Mouse (Mus musculus) spleen, embryonic (tissue): ENCODE measurements around the gene Neurog3.

Source experiments
- CTCF ChIA-PET: fragments of 350-600 bp; sonication (Branson Sonifier 250); formaldehyde crosslinking; loops from one replicate; lab custom pipeline; 2022; lab: Charles Lee

Gene Neurog3

GRCm38 (mm10) chr10:62137150-62137549 is 4.3 kb downstream of the Neurog3 start:
- CTCF ChIA-PET: no interaction called here

GRCm38 (mm10) chr10:62138040-62138439 is 5.2 kb downstream of the Neurog3 start:
- CTCF ChIA-PET: no interaction called here

GRCm38 (mm10) chr10:62143820-62144219 is 10.9 kb downstream of the Neurog3 start, which contains the start of gene Fam241b:
TSS of gene Fam241b (minus strand) at chr10:62143920.
- CTCF ChIA-PET: no interaction called here

GRCm38 (mm10) chr10:62145957-62146356 is 13.1 kb downstream of the Neurog3 start:
- CTCF ChIA-PET: no interaction called here

- CTCF ChIA-PET: no interaction called here
Observed at GRCm38 (mm10) chr10:62147466-62148248, 14.8 kb downstream of the Neurog3 start.

GRCm38 (mm10) chr10:62149929-62150328 is 17.0 kb downstream of the Neurog3 start:
- CTCF ChIA-PET: no interaction called here

- CTCF ChIA-PET: interaction anchor here (0.6 kb wide), 1 partner anchor 34 kb away, joined by 4 read pairs; no protein-coding TSS in a partner anchor
Observed at GRCm38 (mm10) chr10:62162410-62162809, 29.5 kb downstream of the Neurog3 start.

GRCm38 (mm10) chr10:62172841-62173553 is 40.1 kb downstream of the Neurog3 start:
- CTCF ChIA-PET: interaction anchor here (0.5 to 0.6 kb wide), 3 partner anchors 14 to 530 kb away, joined by 3 to 4 read pairs (median 3); no protein-coding TSS in a partner anchor

- CTCF ChIA-PET: no interaction called here
Observed at GRCm38 (mm10) chr10:62173941-62174448, 41.1 kb downstream of the Neurog3 start.

GRCm38 (mm10) chr10:62174533-62175313 is 41.8 kb downstream of the Neurog3 start:
- CTCF ChIA-PET: no interaction called here

GRCm38 (mm10) chr10:62179944-62180343 is 47.1 kb downstream of the Neurog3 start:
- CTCF ChIA-PET: interaction anchor here (0.6 kb wide), 1 partner anchor 1425 kb away, joined by 3 read pairs; no protein-coding TSS in a partner anchor

GRCm38 (mm10) chr10:62181701-62182100 is 48.8 kb downstream of the Neurog3 start:
- CTCF ChIA-PET: interaction anchor here (0.6 kb wide), 1 partner anchor 56 kb away, joined by 6 read pairs; no protein-coding TSS in a partner anchor

GRCm38 (mm10) chr10:62182471-62183014 is 49.7 kb downstream of the Neurog3 start:
- CTCF ChIA-PET: no interaction called here

GRCm38 (mm10) chr10:62183053-62183452 is 50.2 kb downstream of the Neurog3 start:
- CTCF ChIA-PET: no interaction called here
